Mouse (Mus musculus): ENCODE results near the gene Gpr39.
"Not testable (repeated sequence)": the region's sequence is repeated elsewhere in the genome, so short reads cannot be mapped to it uniquely, and the experiment has no call there.

Gpr39 gene

DNA sequence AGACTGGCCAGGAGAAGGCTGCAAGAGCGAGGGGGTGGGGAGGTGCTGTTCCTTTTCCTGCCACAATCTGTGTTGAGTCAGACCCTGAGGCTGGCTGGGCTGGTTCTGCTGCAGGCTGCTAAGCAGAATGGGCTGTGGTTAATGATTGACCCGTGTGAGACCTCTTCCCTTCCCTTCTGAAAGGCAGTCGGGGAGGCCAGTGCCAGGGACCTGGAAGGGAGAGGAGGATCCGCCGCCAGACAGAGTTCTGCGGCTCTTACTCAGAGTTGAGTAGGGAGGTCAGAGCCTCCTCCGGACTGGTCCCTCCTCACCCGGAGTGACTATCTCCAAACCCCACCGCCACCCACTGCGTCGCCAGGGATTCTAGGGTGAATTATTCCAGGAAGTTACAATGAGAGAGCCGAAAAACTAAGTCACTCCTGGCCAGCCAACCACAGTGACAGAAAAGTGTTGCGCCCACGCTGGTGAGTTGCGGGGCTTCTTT, at the start of gene Gpr39:
Gene Gpr39 (plus strand): TSS at position 206 of the 484 bp plus-strand sequence.
- DNase-seq (ENCODE audit: low spot score): peak; percentile 75

- no peak for DNase-seq (ENCODE audit: low spot score)
These were observed 37.1 kb upstream of the Gpr39 start for GRCm38 (mm10) chr1:125639501-125640253.

DNA sequence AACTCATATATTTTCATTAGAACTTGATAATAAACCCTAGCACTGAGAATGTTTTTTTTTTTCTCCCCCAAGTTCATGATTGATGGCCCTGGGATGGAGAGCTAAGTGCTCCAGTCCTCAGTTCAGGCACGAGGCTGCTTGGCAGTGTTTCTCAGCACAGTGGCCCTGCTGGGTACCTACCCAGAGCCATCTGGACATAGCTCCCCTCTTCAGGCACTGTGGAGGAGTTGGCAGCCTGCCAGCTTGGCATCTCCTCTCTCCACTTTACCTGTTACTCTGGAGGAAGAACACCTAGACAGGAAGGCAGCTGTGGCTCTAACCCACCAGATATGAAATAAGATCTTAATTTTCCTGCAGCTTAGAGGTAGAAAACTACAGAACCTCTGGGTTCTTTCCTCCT, 33.2 kb upstream of the Gpr39 start:
- DNase-seq (ENCODE audit: low spot score): no peak

DNA sequence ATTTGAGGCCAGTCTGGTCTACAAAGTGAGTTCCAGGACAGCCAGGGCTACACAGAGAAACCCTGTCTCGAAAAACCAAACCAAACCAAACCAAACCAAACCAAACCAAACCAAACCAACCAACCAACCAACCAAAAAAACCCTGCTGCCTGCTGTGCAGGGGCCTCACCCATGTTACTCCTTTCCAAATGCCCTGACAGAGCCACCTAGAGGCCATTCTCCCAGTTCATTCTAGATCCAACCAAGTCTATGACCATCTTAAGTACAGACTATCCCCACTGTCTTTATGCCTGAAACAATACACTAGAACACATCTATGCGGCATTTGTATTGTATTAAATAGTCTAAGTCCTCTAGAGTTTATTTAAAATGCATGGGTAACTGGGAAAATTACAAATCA, 30.0 kb upstream of the Gpr39 start:
- not testable (repeated sequence) for DNase-seq (ENCODE audit: low spot score)

GRCm38 (mm10) chr1:125648011-125648410, 28.8 kb upstream of the Gpr39 start:
- no peak for DNase-seq (ENCODE audit: low spot score)

- no peak for DNase-seq (ENCODE audit: low spot score)
These were observed 27.7 kb upstream of the Gpr39 start for GRCm38 (mm10) chr1:125649056-125649455.

- DNase-seq (ENCODE audit: low spot score): no peak
These were observed 23.8 kb upstream of the Gpr39 start for GRCm38 (mm10) chr1:125652836-125653594.

GRCm38 (mm10) chr1:125657416-125657815, 19.4 kb upstream of the Gpr39 start:
- no peak for DNase-seq (ENCODE audit: low spot score)

- no peak for DNase-seq (ENCODE audit: low spot score)
These were observed 16.6 kb upstream of the Gpr39 start for GRCm38 (mm10) chr1:125660151-125660550.

GRCm38 (mm10) chr1:125660901-125661300, 15.9 kb upstream of the Gpr39 start:
- no peak for DNase-seq (ENCODE audit: low spot score)

GRCm38 (mm10) chr1:125662058-125662457, 14.7 kb upstream of the Gpr39 start:
- no peak for DNase-seq (ENCODE audit: low spot score)

DNA sequence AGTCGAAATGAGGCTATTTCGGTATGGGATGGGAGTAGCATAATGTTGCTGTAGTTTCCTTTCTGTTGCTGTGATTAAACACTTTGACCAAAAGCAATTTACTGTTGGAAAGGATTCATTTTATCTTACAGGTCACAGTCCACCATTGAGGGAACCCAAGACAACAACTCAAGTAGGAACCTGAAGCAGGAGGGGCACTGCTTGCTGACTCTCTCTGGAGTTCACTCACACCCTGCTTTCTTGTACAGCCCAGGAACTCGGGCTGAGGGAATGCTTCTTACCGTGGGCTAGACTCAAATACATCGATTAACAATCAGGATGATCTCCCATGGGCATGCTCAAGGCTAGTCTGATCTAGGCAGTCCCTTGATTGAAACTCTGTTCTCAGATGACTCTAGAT, 14.1 kb upstream of the Gpr39 start:
- DNase-seq (ENCODE audit: low spot score): no peak

DNA sequence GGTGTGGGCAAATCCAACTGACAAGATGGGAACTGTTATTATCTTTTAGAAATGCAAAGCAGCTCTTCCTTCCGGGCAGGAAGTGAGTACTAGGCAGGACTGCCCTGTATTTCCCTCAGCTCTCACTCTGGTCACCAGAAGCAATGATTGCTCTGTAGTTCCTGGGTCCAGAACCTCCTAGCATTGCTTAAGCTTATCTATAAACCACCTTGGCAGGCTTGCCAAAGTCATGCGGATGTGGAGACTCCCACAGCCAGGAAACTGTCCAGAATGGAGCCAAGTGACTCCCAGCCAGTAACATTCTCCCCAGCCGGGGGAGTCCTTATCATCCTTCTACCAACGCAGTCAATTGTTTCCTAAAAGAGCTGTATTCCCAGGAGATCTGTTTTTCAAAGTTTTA, 13.7 kb upstream of the Gpr39 start:
- peak; percentile 55 for DNase-seq (ENCODE audit: low spot score)

DNA sequence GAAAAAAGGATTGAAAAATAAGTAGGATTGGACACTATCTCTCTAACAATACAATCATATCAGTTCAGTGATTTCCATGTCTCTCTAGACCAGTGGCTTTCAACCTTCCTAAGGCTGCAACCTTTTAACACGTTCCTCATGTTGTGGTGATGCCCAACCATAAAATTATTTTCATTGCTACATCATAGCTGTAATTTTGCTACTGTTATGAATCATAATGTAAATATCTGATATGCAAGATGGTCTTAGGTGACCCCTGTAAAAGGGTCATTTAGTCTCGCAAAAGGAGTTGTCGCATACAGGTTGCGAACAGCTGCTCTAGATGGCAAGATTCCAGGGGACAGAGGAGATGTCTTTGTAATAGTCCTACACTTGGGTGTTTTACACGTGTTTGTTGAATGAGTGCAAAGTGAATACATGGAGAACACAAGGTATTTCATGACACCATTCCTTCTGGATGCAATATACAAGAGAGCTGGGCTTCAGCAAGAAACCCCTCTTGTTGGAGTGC, 11.6 kb upstream of the Gpr39 start:
- DNase-seq (ENCODE audit: low spot score): no peak

DNA sequence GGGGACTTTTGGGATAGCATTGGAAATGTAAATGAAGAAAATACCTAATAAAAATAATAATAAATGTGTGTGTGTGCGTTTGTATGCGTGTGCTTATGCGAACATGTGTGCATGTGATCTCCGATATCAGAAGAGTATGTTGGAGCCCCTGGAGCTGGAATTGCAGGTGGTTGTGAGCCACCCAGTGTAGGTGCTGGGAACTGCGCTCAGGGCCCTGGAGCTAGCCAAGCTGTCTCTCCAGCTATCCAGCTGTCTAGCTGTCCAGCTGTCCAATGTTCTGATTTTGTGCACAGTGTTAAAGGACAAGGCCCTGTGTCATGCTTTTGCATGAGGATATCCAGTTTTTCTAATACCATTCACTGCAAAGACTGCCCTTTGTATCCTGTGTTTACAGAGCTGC, 7.8 kb upstream of the Gpr39 start:
- DNase-seq (ENCODE audit: low spot score): no peak

GRCm38 (mm10) chr1:125675186-125675585, 1.6 kb upstream of the Gpr39 start:
- no peak for DNase-seq (ENCODE audit: low spot score)

- DNase-seq (ENCODE audit: low spot score): no peak
These were observed 491 bp downstream of the Gpr39 start for GRCm38 (mm10) chr1:125677286-125677685.

DNA sequence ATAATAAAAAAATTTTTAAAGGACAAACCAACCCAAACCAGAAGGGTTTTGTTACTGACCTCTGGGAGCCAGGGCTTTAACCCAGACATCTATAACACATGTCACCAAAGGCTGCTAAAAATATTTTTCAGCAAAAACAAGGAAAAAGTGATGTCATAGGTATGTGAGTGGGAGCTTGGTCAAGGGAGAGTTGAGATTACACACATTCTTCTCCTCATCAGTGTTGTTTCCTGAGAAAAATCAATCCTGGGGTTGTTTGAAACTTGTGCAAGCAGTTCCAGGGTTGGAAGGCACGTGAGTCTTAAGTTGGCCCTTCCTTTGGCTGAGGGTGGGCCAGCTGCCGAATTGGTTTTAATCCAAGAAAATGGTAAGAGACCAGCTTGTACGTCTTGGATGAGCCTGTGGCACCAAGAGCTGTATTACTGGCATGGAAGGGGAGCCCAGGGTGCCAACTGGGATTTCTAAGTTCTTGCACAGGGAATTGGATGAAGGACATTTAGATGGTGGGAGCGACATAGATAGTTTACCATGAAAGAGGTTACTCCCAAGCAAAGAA, 2.8 kb downstream of the Gpr39 start:
- no peak for DNase-seq (ENCODE audit: low spot score)

- DNase-seq (ENCODE audit: low spot score): no peak
These were observed 7.6 kb downstream of the Gpr39 start for GRCm38 (mm10) chr1:125684423-125684822.

DNA sequence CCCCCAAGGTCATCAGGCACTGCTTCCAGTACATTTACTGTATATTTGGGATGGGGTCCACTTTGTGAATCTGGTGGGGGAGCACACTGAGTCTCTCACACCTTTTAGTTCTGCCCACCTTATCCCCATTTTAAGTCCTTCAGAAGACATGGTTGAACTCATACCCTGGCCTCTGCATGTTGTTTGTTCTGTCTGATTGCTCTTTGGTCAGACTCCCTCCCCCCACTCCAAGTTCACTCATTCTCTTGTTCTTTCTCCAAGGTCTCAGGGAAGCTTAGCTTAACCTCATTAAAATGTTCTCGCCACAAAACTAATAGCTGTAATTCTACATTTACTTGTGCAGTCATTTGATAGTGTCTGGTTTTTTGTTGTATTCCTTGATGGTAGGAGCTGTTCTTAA, 8.5 kb downstream of the Gpr39 start:
- no peak for DNase-seq (ENCODE audit: low spot score)

GRCm38 (mm10) chr1:125687701-125688420, 11.1 kb downstream of the Gpr39 start:
- no peak for DNase-seq (ENCODE audit: low spot score)

DNA sequence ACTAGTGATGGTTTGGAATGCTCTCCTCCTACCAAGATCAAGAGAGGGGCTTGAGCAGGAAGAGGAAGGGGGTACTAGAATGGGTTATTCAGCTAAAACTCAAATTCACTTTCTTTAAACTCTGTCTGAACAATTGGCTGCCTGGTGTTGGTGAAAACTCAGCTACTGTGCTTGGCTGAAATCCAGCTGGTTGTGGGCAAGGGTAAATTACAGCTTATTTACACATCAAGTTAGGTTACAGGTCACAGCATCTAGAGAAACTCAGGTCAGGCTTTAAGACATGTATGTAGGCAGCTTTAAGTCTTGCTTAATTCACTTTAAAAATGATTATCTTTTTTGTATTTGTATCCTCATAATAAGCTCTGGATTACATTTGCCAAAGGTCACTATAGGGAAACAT, 16.7 kb downstream of the Gpr39 start:
- DNase-seq (ENCODE audit: low spot score): no peak

Data from ovary, adult 18-20 months (tissue).